Mouse (Mus musculus): ENCODE data around the gene Sdccag8. TPM values are rescaled to one million over a fixed set of nuclear protein-coding genes. Genes with fewer than 3 reads are reported as not detected.
"Not testable (repeated sequence)": the region's sequence is repeated elsewhere in the genome, so short reads cannot be mapped to it uniquely, and the experiment has no call there.

The Sdccag8 gene
- total RNA-seq, 2 experiments from 2014 or later: 7.2 to 7.6 TPM

GRCm38 (mm10) chr1:176827945-176828485, 13.6 kb downstream of the Sdccag8 start:
- no peak for DNase-seq

DNA sequence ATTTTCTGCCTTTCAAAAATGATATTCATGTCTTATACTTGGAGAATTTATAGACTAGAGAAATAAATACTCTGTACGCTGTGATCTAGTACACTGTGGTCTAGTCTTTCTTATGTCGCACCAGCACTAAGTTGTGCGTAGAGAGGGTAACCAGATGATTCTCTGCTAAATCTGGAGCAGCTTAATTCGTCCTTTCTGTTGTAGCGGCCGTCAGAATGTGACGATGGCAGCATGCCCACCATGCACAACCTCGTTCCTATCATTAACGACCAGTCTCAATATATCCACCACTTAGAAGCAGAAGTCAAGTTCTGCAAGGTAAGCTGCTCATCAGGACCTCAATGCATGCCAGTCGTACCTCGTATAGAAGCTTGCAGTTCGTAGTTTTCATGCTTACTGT, 14.2 kb downstream of the Sdccag8 start:
- DNase-seq: no peak

- DNase-seq: no peak
Measured at GRCm38 (mm10) chr1:176832071-176832470, 17.6 kb downstream of the Sdccag8 start.

GRCm38 (mm10) chr1:176832607-176833006, 18.1 kb downstream of the Sdccag8 start:
- no peak for DNase-seq

GRCm38 (mm10) chr1:176833257-176833656, 18.8 kb downstream of the Sdccag8 start:
- no peak for DNase-seq

- DNase-seq: no peak
Measured at GRCm38 (mm10) chr1:176833948-176834347, 19.5 kb downstream of the Sdccag8 start.

GRCm38 (mm10) chr1:176834880-176835279, 20.4 kb downstream of the Sdccag8 start:
- no peak for DNase-seq

DNA sequence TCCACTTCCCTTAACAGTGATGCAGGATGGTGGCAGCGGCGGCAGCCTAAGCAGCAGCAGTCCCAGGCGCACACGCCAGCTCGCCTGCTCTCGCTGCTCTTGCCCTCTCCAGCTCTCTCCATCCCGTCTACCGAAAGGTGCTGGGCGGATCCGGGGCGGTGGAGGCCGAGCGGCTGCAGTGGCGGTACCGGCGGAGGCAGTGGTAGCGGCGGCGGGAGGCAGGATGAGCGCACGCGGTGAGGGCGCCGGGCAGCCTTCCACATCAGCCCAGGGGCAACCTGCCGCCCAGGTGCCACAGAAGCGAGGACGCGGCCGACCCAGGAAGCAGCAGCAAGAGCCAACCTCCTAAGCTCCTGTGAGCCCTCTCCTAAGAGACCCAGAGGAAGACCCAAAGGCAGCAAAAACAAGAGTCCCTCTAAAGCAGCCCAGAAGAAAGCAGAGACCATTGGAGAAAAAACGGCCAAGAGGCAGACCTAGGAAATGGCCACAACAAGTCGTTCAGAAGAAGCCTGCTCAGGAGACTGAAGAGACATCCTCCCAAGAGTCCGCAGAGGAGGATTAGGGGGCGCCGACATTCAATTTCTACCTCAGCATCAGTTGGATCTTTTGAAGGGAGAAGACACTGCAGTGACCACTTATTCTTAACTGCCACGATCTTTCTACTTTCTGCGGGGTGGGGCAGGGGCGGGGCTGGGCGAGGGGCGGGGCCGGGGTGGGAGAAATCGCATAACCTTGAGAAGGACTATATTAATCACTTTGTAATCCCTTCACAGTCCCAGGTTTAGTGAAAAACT, 21.2 kb downstream of the Sdccag8 start:
- no peak for DNase-seq

DNA sequence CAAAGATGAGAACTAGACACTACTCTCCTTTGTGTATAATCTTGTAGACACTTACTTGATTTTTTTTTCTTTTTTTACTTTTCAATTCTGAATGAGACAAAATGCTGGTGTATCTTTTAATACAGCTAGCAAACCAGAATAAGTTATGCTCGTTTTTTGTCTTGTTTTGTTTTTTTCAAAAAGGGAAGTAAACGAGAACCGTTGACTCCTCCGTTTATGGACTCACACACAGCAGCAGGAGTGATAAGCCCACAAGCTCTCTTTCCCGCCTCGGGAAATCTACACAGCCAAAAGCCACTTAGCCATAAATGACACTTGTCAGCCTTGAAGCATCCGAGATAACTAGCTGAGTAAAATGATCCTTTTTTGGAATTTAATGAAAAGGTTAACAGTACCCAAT, 22.1 kb downstream of the Sdccag8 start:
- not testable (repeated sequence) for DNase-seq

- DNase-seq: no peak
Measured at GRCm38 (mm10) chr1:176845082-176845977, 30.9 kb downstream of the Sdccag8 start.

DNA sequence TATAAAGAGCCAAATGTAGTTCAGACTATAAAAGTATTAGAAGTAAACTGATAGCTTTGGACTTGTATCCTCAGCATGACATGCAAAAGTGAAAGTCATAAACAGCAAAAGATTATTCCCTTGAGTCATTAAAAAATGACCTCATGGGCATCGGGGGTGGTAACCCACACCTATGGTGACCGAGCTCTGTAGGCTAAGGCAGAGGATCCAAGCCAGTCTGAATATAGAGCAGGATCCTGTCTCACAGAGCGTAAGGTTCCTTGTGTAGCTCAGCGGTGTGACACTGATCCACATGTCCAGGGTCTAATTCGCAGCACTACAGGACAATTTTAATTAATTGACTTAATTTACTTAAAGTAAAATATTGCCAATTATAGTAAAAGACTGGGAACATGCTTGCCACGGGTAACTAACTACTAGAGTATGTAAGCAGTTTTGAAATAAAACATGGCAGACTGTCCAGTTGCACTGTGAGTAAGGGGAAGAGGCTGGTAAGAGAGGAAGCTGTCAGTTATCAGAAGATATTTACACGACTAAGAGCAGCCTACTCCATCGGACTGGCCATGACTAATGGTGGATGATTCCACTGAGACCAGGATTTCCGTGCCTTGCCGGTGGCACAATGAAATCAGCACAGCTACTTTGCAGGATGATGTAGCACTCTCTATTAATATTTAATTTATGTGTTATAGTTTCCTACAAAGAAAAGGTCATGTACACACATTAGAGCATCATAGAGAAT, 32.8 kb downstream of the Sdccag8 start:
- DNase-seq: no peak

DNA sequence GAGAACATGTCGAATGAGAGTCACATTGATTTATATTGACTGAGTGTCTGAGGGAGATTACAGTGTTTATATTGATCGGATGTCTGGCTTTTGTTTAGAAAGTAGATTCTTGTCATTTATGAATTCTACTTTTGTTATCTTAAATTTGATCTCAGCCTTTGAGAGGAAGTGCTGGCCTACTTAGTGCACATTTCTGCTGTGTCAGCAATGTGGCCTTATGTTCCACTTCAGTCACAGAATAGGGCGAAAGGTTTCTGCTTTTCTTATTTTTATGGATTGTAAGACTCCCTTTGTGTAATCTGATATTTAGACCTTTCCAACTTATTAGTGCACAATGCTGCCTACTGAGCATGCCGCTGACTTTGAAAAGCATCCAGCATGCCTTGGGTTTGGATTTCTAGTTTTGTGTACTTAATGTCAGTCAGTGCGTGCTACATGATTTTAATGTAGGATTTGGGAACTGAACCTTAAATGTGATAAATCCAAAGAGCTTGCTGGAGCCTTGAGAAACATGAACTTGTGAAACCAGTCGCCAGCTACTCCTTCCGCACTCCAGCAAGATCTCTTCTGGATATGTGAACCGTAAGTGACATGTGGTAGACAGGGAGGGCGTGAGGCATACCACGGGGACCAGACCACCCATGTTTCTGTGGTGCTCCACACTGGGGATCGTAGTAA, 34.3 kb downstream of the Sdccag8 start:
- DNase-seq: no peak

- DNase-seq: peak; percentile 41
Measured at GRCm38 (mm10) chr1:176849377-176849776, 34.9 kb downstream of the Sdccag8 start.

DNA sequence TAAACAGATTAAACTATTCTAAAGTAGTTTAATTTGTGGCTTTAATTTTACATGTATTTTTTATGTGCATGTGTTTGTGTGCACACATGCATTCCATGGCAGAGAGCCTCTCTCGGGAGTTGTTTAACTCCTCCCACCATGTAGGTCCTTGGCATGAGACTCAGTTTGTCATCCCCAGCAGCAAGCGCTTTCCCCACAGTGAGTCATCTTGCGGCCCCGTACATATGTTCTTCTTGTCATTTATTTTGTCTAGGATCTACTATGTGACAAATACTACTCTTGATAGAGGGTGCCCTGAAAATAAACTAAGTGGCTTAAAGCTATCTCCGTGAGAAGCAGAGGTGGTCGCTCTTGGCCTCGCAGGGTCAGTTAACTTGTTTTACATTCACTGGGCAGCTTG, 36.9 kb downstream of the Sdccag8 start:
- no peak for DNase-seq

- no peak for DNase-seq
Measured at GRCm38 (mm10) chr1:176852813-176853590, 38.5 kb downstream of the Sdccag8 start.

DNA sequence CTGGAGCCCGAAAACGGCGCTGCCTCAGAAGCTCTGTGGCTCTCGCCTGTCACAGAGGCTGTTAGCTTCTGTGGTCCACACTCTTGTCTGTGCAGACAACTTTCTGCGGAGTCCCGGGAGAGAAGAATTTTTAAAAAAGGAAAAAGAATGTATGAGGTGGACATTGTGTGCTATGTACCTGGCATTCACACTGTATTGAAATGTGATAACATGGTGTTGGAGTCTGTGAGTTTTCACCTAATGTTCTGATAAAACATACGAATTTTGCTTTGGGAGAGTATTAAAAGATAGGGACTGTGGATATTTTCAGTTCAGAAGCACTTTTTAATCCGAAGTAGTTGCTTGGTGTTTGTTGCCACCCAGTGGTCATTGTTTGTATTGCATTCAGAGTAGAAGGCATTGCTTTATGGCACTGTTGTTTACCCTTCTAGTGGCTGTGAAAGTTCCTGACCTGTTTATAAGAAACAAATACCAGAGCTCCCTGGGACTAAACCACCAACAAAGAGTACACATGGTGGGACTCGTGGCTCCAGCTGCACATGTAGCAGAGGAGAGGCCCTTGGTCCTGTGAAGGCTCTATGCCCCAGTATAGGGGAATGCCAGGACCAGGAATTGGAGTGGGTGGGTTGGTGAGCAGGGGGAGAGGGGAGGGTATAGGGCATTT, 47.7 kb downstream of the Sdccag8 start:
- DNase-seq: peak; percentile 37

DNA sequence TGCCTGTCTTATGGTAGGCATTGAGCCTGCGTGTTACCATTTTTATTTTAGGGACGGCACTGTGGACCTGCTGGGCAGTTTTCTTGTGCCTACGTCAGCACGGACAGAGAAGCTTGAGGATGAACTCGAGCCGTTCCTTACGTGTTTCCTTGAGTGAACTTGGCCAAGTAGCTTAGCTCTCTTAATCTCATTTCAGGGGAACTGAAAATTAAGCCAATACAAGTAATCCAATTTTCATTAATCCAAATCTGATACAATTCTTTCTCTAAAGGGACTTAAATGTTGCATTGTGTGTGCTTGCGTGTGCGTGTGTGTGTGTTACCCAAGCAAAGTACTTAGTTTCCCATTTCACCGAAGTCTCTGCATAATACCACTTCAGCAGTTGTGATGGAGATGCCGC, 56.0 kb downstream of the Sdccag8 start:
- DNase-seq: no peak

- no peak for DNase-seq
Measured at GRCm38 (mm10) chr1:176871975-176872374, 57.5 kb downstream of the Sdccag8 start.

DNA sequence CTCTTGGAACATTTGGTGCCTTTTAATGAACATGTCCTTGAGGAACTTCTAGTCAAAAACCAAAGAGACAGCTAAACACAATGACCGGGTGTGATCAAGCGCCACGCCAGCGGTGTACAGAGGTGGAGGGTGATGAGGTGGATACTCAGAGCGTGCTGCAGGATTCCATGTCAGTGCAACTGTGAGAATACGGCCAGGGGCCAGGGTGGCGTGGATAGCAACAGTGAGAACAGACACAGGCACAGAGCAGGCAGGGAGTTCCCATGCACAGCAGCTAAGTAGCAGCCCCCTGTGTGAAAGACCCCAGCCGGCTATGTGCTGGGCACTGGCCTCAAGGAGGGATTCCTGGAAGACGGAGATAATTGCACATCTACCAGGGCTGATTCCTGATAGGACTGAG, 59.0 kb downstream of the Sdccag8 start:
- DNase-seq: no peak

DNA sequence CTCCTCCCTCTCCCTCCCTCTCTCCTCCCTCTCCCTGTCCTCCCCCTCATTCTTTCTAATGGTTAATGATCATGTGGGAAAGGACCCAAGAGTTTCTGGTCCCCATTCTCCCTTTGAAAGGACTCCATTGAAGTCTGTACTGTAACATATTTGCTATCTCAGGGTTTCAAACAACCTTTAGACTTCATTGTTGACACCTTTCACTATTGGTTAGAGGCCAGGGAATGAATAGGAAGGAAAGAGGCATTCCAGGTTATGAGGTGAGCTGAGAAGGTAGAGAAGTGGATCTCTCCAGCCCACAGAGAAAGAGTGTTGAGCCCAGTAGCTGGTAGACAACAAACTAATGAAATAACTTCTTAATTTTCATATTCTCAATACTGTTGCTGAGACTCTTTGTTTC, 59.7 kb downstream of the Sdccag8 start:
- DNase-seq: no peak
